Mouse (Mus musculus) liver, embryonic 14.5 days (tissue): ENCODE measurements around the gene Stxbp5. TPM values are rescaled to one million over a fixed set of nuclear protein-coding genes. Genes with fewer than 3 reads are reported as not detected.

ENCODE experiments used
- ATAC-seq: fragments of 200-750 bp; cut with Nextera tagmentation; 2 replicates; pipeline ENCODE4 v1.8.0; 2017; ENCODE audit warnings: moderate number of reproducible peaks, mild to moderate bottlenecking, moderate library complexity; ENCODE audit not compliant: insufficient read depth
- DNase-seq, 3 experiments: peaks; one replicate each; pipeline ENCODE4 v3.0.0-alpha.2; 2012 to 2013; ENCODE audit warnings: low read depth in 3 of 3, low spot score in 3 of 3
- H3K27ac ChIP-seq: fragments of 300-500 bp; sonication (generic); 2 replicates; pipeline ENCODE4 v1.5.1; 2014; ENCODE audit warnings: moderate library complexity, mild to moderate bottlenecking, control low read depth, inconsistent platforms
- H3K27me3 ChIP-seq: fragments of 300-500 bp; sonication (generic); 2 replicates; pipeline ENCODE4 v1.6.1; 2014; ENCODE audit warnings: mild to moderate bottlenecking, low read length, moderate library complexity; ENCODE audit not compliant: control insufficient read depth, insufficient read depth
- H3K36me3 ChIP-seq: fragments of 300-500 bp; sonication (generic); replicated peaks from 2 replicates; pipeline ENCODE4 v1.6.1; 2014; ENCODE audit warnings: low read depth; ENCODE audit not compliant: control insufficient read depth, insufficient read depth
- H3K4me1 ChIP-seq, 2 experiments: fragments of 200-500 bp in 1 of 2; fragments of 300-500 bp in 1 of 2; sonication (generic) in 1 of 2; replicated peaks; 2 replicates each; pipeline ENCODE4 v1.6.1; 2012 to 2014; ENCODE audit warnings: antibody characterized with exemption in 1 of 2, inconsistent platforms in 1 of 2, low read length in 1 of 2; ENCODE audit not compliant: control insufficient read depth in 2 of 2, insufficient read depth in 2 of 2
- H3K4me2 ChIP-seq: fragments of 300-500 bp; sonication (generic); 2 replicates; pipeline ENCODE4 v1.6.1; 2014; ENCODE audit warnings: low read depth, mild to moderate bottlenecking, control low read depth, moderate library complexity
- H3K4me3 ChIP-seq, 2 experiments: fragments of 200-500 bp in 1 of 2; fragments of 300-500 bp in 1 of 2; sonication (generic) in 1 of 2; 2 replicates each; pipeline ENCODE4 v1.5.1; 2012 to 2014; ENCODE audit warnings: low read depth in 2 of 2, low read length in 2 of 2, mild to moderate bottlenecking in 2 of 2, control low read depth in 1 of 2, inconsistent platforms in 1 of 2, moderate library complexity in 1 of 2; ENCODE audit not compliant: insufficient read depth in 1 of 2
- H3K9ac ChIP-seq: fragments of 300-500 bp; sonication (generic); replicated peaks from 2 replicates; pipeline ENCODE4 v1.6.1; 2014; ENCODE audit warnings: mild to moderate bottlenecking, control low read depth, moderate library complexity
- H3K9me3 ChIP-seq: fragments of 300-500 bp; sonication (generic); 2 replicates; pipeline ENCODE4 v1.6.1; 2016; ENCODE audit warnings: low read length, mixed read lengths; ENCODE audit not compliant: control insufficient read depth
- CTCF ChIP-seq: IDR thresholded peaks from 2 replicates; pipeline ENCODE4 v1.5.1; 2016; ENCODE audit warnings: antibody characterized with exemption, low read depth, control low read depth
- EP300 ChIP-seq: IDR thresholded peaks from 2 replicates; pipeline ENCODE4 v1.6.1; 2016; ENCODE audit warnings: antibody characterized with exemption, low read depth
- WGBS: fragments of 180-500 bp; shearing (Covaris S2); extraction: QIAGEN DNeasy Blood & Tissue Kit; methylation state at CpG from one replicate; pipeline ENCODE4 v1.1.7; 2014; ENCODE audit not compliant: insufficient replicate concordance; 5-methylcytosine and 5-hydroxymethylcytosine counted together
- polyA plus RNA-seq, 2 experiments: library from polyadenylated mRNA; depleted of rRNA in 1 of 2; stranded (reverse) in 1 of 2; unstranded in 1 of 2; fragments of >200 nt; fragmentation: Nextera tagmentation in 1 of 2; extraction: Ambion mirVana in 1 of 2; gene quantifications; 2 replicates each; pipeline versions ENCODE4 v1.2.1 to v1.2.3; 2012 to 2014

Stxbp5 gene
- polyA plus RNA-seq, 2 experiments, result 3.3 to 4.6 TPM

- no peaks in the 10 kb centered on the region for H3K9me3 ChIP-seq
- peak; percentile 85 for ATAC-seq
- peak overlapping the region; percentile 91 for H3K9ac ChIP-seq
- H3K27ac ChIP-seq, result peak overlapping the region; percentile 24; the same call in 1 of the 2 replicates
- 2% methylated on average over 16 of the region's 16 CpGs for WGBS
- H3K36me3 ChIP-seq, result no peaks in the 10 kb centered on the region
- peak; percentile 86 to 89 (median 87) for DNase-seq
- no peak for TF ChIP-seq EP300
- TF ChIP-seq CTCF, result no peak
- H3K27me3 ChIP-seq, result no peaks in the 10 kb centered on the region
- peak overlapping the region; percentile 99 for H3K4me2 ChIP-seq
- peaks cover 3 to 8% of the 10 kb centered on the region in 2 experiments for H3K4me1 ChIP-seq
- peak overlapping the region; percentile 75 to 84 for H3K4me3 ChIP-seq
Measured at GRCm38 (mm10) chr10:9901697-9902239, 889 bp upstream of the Stxbp5 start.

- DNase-seq, result no peak
- under 1% methylated on average over 64 of the region's 81 CpGs for WGBS
Measured at GRCm38 (mm10) chr10:9900315-9901070, 386 bp downstream of the Stxbp5 start.

GRCm38 (mm10) chr10:9899816-9900215 lies 1.1 kb downstream of the Stxbp5 start:
- Histone ChIP-seq H3K4me1 (peaks cover 3 to 8% of the 10 kb centered on the region in 2 experiments), H3K9ac (peak overlapping the region; percentile 91), H3K36me3 (no peaks in the 10 kb centered on the region; the same call in 1 of the 2 replicates), H3K27ac (no peak overlapping the region), H3K4me3 (peak overlapping the region; percentile 75 to 84), H3K9me3 (no peaks in the 10 kb centered on the region), H3K27me3 (no peaks in the 10 kb centered on the region), H3K4me2 (peak overlapping the region; percentile 99)
- WGBS, result 4% methylated on average over 15 of the region's 15 CpGs
- DNase-seq, result peak in 1 of 3 experiments; percentile 44
- ATAC-seq, result no peak
- TF ChIP-seq EP300, result no peak
- no peak for TF ChIP-seq CTCF

More at GRCm38 (mm10) chr10:9900315-9901070, 386 bp downstream of the Stxbp5 start:
- Histone ChIP-seq H3K9ac (peak overlapping the region; percentile 91), H3K27me3 (no peaks in the 10 kb centered on the region), H3K9me3 (no peaks in the 10 kb centered on the region), H3K4me1 (peaks cover 3 to 8% of the 10 kb centered on the region in 2 experiments), H3K27ac (peak overlapping the region; percentile 2; the same call in 1 of the 2 replicates), H3K4me2 (peak overlapping the region; percentile 99), H3K36me3 (no peaks in the 10 kb centered on the region), H3K4me3 (peak overlapping the region; percentile 75 to 84)
- TF ChIP-seq CTCF, result no peak
- TF ChIP-seq EP300, result no peak
- peak; percentile 64 for ATAC-seq

- WGBS, result 19% methylated on average over 7 of the region's 7 CpGs
- peak overlapping the region; percentile 99 for H3K4me2 ChIP-seq
- no peaks in the 10 kb centered on the region for H3K9me3 ChIP-seq
- TF ChIP-seq EP300, result no peak
- TF ChIP-seq CTCF, result no peak
- H3K36me3 ChIP-seq, result no peaks in the 10 kb centered on the region; the same call in 1 of the 2 replicates
- H3K4me3 ChIP-seq, result peak overlapping the region; percentile 47 to 75
- H3K27me3 ChIP-seq, result no peaks in the 10 kb centered on the region
- DNase-seq, result no peak
- no peak for ATAC-seq
- no peak overlapping the region for H3K27ac ChIP-seq
- peaks cover 3 to 8% of the 10 kb centered on the region in 2 experiments for H3K4me1 ChIP-seq
- no peak overlapping the region for H3K9ac ChIP-seq
Measured at GRCm38 (mm10) chr10:9899086-9899485, 1.8 kb downstream of the Stxbp5 start.

- no peak overlapping the region for H3K9ac ChIP-seq
- H3K4me3 ChIP-seq, result no peak overlapping the region
- no peak overlapping the region for H3K4me2 ChIP-seq
- H3K27me3 ChIP-seq, result no peaks in the 10 kb centered on the region
- peaks cover 3 to 8% of the 10 kb centered on the region in 2 experiments for H3K4me1 ChIP-seq
- no peaks in the 10 kb centered on the region for H3K9me3 ChIP-seq
- no peaks in the 10 kb centered on the region; the same call in 1 of the 2 replicates for H3K36me3 ChIP-seq
- no peak for TF ChIP-seq EP300
- TF ChIP-seq CTCF, result no peak
- DNase-seq (no peak), ATAC-seq (no peak)
- WGBS, result 72% methylated on average over 5 of the region's 5 CpGs
- H3K27ac ChIP-seq, result no peak overlapping the region
Measured at GRCm38 (mm10) chr10:9897852-9898251, 3.0 kb downstream of the Stxbp5 start.
